Mouse (Mus musculus): ENCODE measurements around the gene Ptprt. TPM values are rescaled to one million over a fixed set of nuclear protein-coding genes. Genes with fewer than 3 reads are reported as not detected.

Ptprt gene
- polyA plus RNA-seq, 1 experiment from 2014 or later = 15.7 TPM

DNA sequence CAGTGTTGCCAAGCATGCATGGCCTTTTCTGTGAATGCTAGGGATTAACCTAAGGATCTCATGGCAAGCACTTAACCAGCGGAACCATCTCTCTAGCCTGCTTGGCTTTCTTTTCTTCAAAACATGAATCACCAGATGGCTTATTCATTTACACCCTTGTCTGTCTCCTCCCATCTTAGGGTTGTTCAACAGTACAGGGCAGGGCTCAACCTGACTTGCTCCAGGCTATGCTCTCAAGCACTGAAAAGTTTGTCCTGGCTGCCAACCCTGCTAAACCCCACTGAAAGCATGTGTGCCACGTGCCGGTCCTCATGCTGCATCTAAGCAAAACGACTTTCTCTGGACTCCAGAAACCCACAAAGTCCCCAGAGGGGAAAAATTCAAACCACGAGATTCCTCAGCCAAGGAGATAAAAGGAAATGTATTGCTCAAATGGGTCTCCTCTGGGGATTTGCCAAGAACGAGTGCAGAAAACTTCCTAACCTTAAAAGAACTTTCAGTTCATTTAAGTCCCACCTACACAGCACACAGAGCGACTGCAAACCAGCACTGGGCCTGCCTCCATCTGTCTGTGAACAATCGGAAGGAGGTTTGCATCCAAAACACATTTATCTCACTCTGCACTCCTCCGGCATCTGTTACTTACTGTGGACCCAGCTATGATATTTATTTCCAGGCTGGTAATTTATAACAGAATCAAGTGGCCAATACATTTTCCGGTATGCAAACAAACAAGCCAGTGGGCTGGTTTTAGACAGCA is 1090.5 kb downstream of the Ptprt start:
- Histone ChIP-seq H3K36me3 (ENCODE audit: control insufficient read depth, insufficient read depth, low read length) (no peaks in the 10 kb centered on the region), H3K4me1 (ENCODE audit: control insufficient read depth, insufficient read depth, low read length) (no peaks in the 10 kb centered on the region), H3K9me3 (ENCODE audit: control insufficient read depth, low read length) (no peaks in the 10 kb centered on the region), H3K27ac (replicated peaks; ENCODE audit: low read depth, low read length) (no peak overlapping the region), H3K4me2 (ENCODE audit: low read length) (no peak overlapping the region), H3K9ac (replicated peaks; ENCODE audit: low read length) (no peak overlapping the region), H3K27me3 (ENCODE audit: control insufficient read depth, insufficient read depth, low read length) (no peaks in the 10 kb centered on the region), H3K4me3 (replicated peaks; ENCODE audit: low read depth, low read length) (no peak overlapping the region)
- DNase-seq (peak; percentile 7), ATAC-seq (ENCODE audit: low FRiP score, low TSS enrichment) (no peak)
- 61% methylated on average over 10 of the region's 10 CpGs for WGBS

DNA sequence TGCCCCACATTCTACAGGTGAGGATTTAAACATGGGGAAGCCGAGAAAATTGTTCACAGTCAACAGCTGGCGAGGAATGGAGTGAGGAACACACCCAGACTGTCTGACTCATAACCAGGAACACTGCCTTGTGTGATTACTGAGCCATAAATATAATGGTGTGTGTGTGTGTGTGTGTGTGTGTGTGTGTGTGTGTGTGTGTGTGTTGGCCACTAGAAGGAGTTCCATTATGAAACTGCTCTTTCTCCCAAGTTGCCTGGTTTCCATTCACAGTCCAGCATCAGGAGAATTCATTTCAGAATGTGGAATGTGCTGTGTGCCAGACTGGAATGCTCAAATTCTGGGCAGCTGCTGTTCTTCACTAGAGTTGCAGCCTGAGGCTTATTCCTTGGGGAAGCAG is 1099.4 kb downstream of the Ptprt start:
- 96% methylated on average over 2 of the region's 2 CpGs for WGBS
- no peak for DNase-seq
- H3K9ac ChIP-seq (replicated peaks; ENCODE audit: low read length) = no peak overlapping the region
- no peaks in the 10 kb centered on the region for H3K9me3 ChIP-seq (ENCODE audit: control insufficient read depth, low read length)
- H3K4me3 ChIP-seq (replicated peaks; ENCODE audit: low read depth, low read length) = no peak overlapping the region
- no peaks in the 10 kb centered on the region for H3K36me3 ChIP-seq (ENCODE audit: control insufficient read depth, insufficient read depth, low read length)
- ATAC-seq (ENCODE audit: low FRiP score, low TSS enrichment) = no peak
- no peak overlapping the region for H3K4me2 ChIP-seq (ENCODE audit: low read length)
- no peak overlapping the region for H3K27ac ChIP-seq (replicated peaks; ENCODE audit: low read depth, low read length)
- no peaks in the 10 kb centered on the region for H3K4me1 ChIP-seq (ENCODE audit: control insufficient read depth, insufficient read depth, low read length)
- H3K27me3 ChIP-seq (ENCODE audit: control insufficient read depth, insufficient read depth, low read length) = no peaks in the 10 kb centered on the region

DNA sequence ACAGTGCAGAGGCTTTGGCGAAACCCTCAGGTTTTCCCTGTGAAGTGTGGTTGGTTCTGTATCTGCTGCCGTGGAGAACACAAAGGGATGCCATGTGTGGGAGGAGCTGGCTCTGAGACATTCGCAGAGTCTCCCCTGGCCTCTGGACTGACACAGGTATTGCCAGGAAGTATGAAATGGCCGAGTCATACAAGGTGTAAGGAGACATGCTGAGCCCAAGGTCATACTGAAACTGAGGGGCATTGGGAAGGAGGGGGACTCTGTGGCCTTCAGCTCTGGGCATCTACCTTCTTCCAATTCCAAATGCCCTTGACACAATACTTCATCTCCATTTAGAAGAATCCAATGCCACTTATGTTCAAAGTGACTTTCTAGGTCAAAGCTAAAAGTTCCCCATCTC is 1103.1 kb downstream of the Ptprt start:
- 84% methylated on average over 4 of the region's 4 CpGs for WGBS
- no peak for DNase-seq
- H3K9me3 ChIP-seq (ENCODE audit: control insufficient read depth, low read length) = no peaks in the 10 kb centered on the region
- no peak for ATAC-seq (ENCODE audit: low FRiP score, low TSS enrichment)
- H3K27me3 ChIP-seq (ENCODE audit: control insufficient read depth, insufficient read depth, low read length) = no peaks in the 10 kb centered on the region
- H3K4me1 ChIP-seq (ENCODE audit: control insufficient read depth, insufficient read depth, low read length) = no peaks in the 10 kb centered on the region
- H3K9ac ChIP-seq (replicated peaks; ENCODE audit: low read length) = no peak overlapping the region
- H3K27ac ChIP-seq (replicated peaks; ENCODE audit: low read depth, low read length) = no peak overlapping the region
- H3K36me3 ChIP-seq (ENCODE audit: control insufficient read depth, insufficient read depth, low read length) = no peaks in the 10 kb centered on the region
- H3K4me3 ChIP-seq (replicated peaks; ENCODE audit: low read depth, low read length) = no peak overlapping the region
- H3K4me2 ChIP-seq (ENCODE audit: low read length) = no peak overlapping the region

DNA sequence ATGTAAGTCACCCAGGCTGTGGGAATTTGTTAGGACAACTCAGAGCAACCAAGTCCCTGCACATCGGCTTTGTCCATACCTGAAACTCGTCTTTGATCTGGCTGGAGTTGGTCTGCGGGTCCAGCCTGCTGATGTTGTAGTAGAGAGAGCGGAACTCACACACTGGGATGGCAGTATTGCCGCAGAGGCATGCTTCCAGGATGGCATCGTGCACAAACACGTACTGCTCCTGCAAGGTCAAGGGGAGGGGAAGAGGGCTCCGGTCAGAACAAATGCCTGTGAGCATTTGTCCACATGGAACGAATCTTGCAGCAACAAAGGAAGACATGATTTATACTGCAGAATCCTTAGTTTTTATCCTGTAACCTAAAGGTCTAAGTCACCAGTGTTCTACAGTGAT is 1107.3 kb downstream of the Ptprt start:
- 89% methylated on average over 9 of the region's 9 CpGs for WGBS
- no peak overlapping the region for H3K4me3 ChIP-seq (replicated peaks; ENCODE audit: low read depth, low read length)
- no peaks in the 10 kb centered on the region for H3K27me3 ChIP-seq (ENCODE audit: control insufficient read depth, insufficient read depth, low read length)
- H3K36me3 ChIP-seq (ENCODE audit: control insufficient read depth, insufficient read depth, low read length) = no peaks in the 10 kb centered on the region
- H3K4me2 ChIP-seq (ENCODE audit: low read length) = no peak overlapping the region
- H3K9me3 ChIP-seq (ENCODE audit: control insufficient read depth, low read length) = no peaks in the 10 kb centered on the region
- ATAC-seq (ENCODE audit: low FRiP score, low TSS enrichment) (no peak), DNase-seq (no peak)
- H3K4me1 ChIP-seq (ENCODE audit: control insufficient read depth, insufficient read depth, low read length) = no peaks in the 10 kb centered on the region
- H3K27ac ChIP-seq (replicated peaks; ENCODE audit: low read depth, low read length) = no peak overlapping the region
- no peak overlapping the region for H3K9ac ChIP-seq (replicated peaks; ENCODE audit: low read length)

DNA sequence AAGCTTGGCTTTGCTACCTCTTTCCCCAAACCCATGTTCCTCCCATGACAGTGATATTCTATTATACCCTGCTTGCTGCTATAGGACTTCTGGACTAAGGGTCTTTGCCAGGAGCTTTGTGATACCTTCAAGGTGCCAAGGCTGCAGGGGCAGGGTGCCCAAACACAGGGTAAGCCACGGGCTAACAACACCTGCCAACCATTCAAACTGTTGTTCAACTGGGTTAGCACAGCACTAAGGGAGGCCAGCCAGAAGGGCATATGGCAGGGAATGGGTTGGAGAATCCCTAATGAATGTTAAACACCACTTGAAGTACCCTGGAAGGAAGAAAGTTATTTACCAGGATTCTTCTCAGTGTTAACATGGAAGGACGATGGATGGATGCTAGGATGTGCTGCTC is 1108.9 kb downstream of the Ptprt start:
- ATAC-seq (ENCODE audit: low FRiP score, low TSS enrichment) (no peak), DNase-seq (no peak)
- no peaks in the 10 kb centered on the region for H3K36me3 ChIP-seq (ENCODE audit: control insufficient read depth, insufficient read depth, low read length)
- H3K9me3 ChIP-seq (ENCODE audit: control insufficient read depth, low read length) = no peaks in the 10 kb centered on the region
- H3K9ac ChIP-seq (replicated peaks; ENCODE audit: low read length) = no peak overlapping the region
- no peak overlapping the region for H3K4me2 ChIP-seq (ENCODE audit: low read length)
- no peaks in the 10 kb centered on the region for H3K27me3 ChIP-seq (ENCODE audit: control insufficient read depth, insufficient read depth, low read length)
- no peak overlapping the region for H3K4me3 ChIP-seq (replicated peaks; ENCODE audit: low read depth, low read length)
- 86% methylated on average over 2 of the region's 2 CpGs for WGBS
- H3K27ac ChIP-seq (replicated peaks; ENCODE audit: low read depth, low read length) = no peak overlapping the region
- no peaks in the 10 kb centered on the region for H3K4me1 ChIP-seq (ENCODE audit: control insufficient read depth, insufficient read depth, low read length)

DNA sequence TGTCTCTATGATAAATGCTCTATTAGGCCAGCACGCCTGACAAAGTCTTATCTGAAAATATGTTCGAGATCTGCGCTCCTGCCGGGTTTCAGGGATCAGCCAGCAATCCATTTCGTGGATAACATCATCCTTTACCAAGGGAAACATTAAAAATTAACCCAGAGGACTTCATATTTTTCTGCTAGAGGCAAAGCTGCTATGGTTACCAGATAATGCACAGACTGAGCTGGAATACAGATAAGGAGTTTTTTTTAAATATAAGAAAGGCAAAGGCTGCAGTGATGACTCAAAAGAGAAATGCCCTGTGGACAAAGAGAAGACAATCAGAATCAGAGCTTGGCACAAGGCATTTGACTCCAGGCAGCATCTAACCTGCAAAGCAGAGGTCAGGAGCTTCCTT is 1111.4 kb downstream of the Ptprt start:
- Histone ChIP-seq H3K27me3 (ENCODE audit: control insufficient read depth, insufficient read depth, low read length) (no peaks in the 10 kb centered on the region), H3K36me3 (ENCODE audit: control insufficient read depth, insufficient read depth, low read length) (no peaks in the 10 kb centered on the region), H3K4me3 (replicated peaks; ENCODE audit: low read depth, low read length) (no peak overlapping the region), H3K4me1 (ENCODE audit: control insufficient read depth, insufficient read depth, low read length) (no peaks in the 10 kb centered on the region), H3K9ac (replicated peaks; ENCODE audit: low read length) (no peak overlapping the region), H3K27ac (replicated peaks; ENCODE audit: low read depth, low read length) (peak overlapping the region; percentile 47), H3K4me2 (ENCODE audit: low read length) (no peak overlapping the region), H3K9me3 (ENCODE audit: control insufficient read depth, low read length) (no peaks in the 10 kb centered on the region)
- WGBS = 56% methylated on average over 5 of the region's 5 CpGs
- DNase-seq (peak; percentile 50), ATAC-seq (ENCODE audit: low FRiP score, low TSS enrichment) (no peak)

DNA sequence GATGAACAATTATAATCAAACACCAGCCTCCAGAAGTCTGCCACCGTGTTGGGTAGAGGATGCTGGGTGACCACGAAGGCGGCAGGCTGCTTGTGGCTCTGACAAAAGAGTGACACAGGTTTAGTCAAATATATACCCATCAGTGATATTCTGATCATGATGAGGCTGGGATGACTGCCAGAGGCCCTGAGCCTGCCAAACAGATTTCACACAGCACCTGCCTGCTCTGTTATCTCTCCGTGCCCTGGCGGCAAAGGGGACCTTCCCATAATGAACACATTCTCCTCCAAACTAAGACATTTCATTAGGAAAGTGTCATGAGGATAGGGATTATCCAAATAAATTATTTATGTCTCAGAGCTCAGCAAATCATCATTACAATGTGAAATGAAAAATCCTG is 1113.6 kb downstream of the Ptprt start:
- peak; percentile 53; the same call in 1 of the 2 replicates for ATAC-seq (ENCODE audit: low FRiP score, low TSS enrichment)
- WGBS = 37% methylated on average over 5 of the region's 5 CpGs
- Histone ChIP-seq H3K4me2 (ENCODE audit: low read length) (no peak overlapping the region), H3K27me3 (ENCODE audit: control insufficient read depth, insufficient read depth, low read length) (no peaks in the 10 kb centered on the region), H3K9ac (replicated peaks; ENCODE audit: low read length) (no peak overlapping the region), H3K27ac (replicated peaks; ENCODE audit: low read depth, low read length) (peak overlapping the region; percentile 33; the same call in 1 of the 2 replicates), H3K36me3 (ENCODE audit: control insufficient read depth, insufficient read depth, low read length) (no peaks in the 10 kb centered on the region), H3K4me3 (replicated peaks; ENCODE audit: low read depth, low read length) (no peak overlapping the region), H3K4me1 (ENCODE audit: control insufficient read depth, insufficient read depth, low read length) (no peaks in the 10 kb centered on the region), H3K9me3 (ENCODE audit: control insufficient read depth, low read length) (no peaks in the 10 kb centered on the region)
- peak; percentile 71 for DNase-seq

DNA sequence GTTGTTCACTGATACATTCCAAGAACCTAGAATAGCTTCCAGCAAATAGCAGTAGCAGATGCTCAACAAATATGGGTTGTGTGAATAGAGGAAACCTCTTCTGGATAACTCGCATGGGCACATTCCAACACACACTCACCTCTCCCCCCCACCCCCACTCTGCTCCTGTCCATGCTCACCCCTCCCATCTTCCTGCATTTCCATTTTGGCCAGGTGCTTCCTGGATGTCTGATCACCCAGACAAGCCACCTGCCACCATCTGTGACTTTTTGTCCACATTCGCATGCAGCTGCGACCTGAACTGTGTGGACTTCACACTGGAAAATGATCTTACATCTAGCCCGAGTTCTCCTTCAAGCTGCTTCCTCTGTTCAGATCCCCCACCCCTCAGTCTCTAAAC is 1115.5 kb downstream of the Ptprt start:
- Histone ChIP-seq H3K4me1 (ENCODE audit: control insufficient read depth, insufficient read depth, low read length) (no peaks in the 10 kb centered on the region), H3K27ac (replicated peaks; ENCODE audit: low read depth, low read length) (no peak overlapping the region), H3K27me3 (ENCODE audit: control insufficient read depth, insufficient read depth, low read length) (no peaks in the 10 kb centered on the region), H3K4me3 (replicated peaks; ENCODE audit: low read depth, low read length) (no peak overlapping the region), H3K4me2 (ENCODE audit: low read length) (no peak overlapping the region), H3K36me3 (ENCODE audit: control insufficient read depth, insufficient read depth, low read length) (no peaks in the 10 kb centered on the region), H3K9ac (replicated peaks; ENCODE audit: low read length) (no peak overlapping the region), H3K9me3 (ENCODE audit: control insufficient read depth, low read length) (no peaks in the 10 kb centered on the region)
- 92% methylated on average over 4 of the region's 4 CpGs for WGBS
- DNase-seq (no peak), ATAC-seq (ENCODE audit: low FRiP score, low TSS enrichment) (no peak)

DNA sequence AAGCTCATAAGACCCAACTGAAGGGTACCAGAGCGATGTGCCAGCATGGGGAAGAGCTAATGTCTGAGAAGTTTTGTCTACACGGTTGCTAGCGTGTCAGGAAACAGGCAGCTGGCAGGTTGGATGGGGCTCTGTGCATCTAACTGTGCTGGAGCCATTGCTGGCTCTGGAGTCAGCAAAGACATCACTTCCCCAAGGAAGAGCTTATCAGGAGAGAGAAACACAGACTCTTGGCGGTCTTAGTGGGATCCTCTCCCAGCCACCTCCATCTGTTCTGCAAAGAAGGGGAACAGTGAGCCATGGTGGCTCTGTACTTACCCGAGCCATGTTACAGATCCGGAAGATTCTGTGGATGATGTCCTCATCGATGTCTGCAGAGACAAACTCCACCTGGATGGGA is 1126.8 kb downstream of the Ptprt start:
- Histone ChIP-seq H3K9ac (replicated peaks; ENCODE audit: low read length) (no peak overlapping the region), H3K9me3 (ENCODE audit: control insufficient read depth, low read length) (no peaks in the 10 kb centered on the region), H3K27ac (replicated peaks; ENCODE audit: low read depth, low read length) (no peak overlapping the region), H3K4me2 (ENCODE audit: low read length) (no peak overlapping the region), H3K4me1 (ENCODE audit: control insufficient read depth, insufficient read depth, low read length) (no peaks in the 10 kb centered on the region), H3K4me3 (replicated peaks; ENCODE audit: low read depth, low read length) (no peak overlapping the region), H3K27me3 (ENCODE audit: control insufficient read depth, insufficient read depth, low read length) (no peaks in the 10 kb centered on the region), H3K36me3 (ENCODE audit: control insufficient read depth, insufficient read depth, low read length) (no peaks in the 10 kb centered on the region)
- no peak for ATAC-seq (ENCODE audit: low FRiP score, low TSS enrichment)
- DNase-seq = no peak
- WGBS = 91% methylated on average over 7 of the region's 7 CpGs
